Mouse (Mus musculus) heart, postnatal 25 days (tissue): ENCODE data around the gene Prkag1. TPM values are rescaled to one million over a fixed set of nuclear protein-coding genes. Genes with fewer than 3 reads are reported as not detected.

Experiments
- DNase-seq: peaks from one replicate; pipeline ENCODE4 v3.0.0; 2022; ENCODE audit warnings: low spot score
- intact Hi-C: fragments of 180-260 bp; cut with DNase I; formaldehyde crosslinking; loops from one replicate; pipeline ENCODE4 v1.15.1; 2025
- total RNA-seq, 2 experiments: library from RNA; stranded (reverse); gene quantifications; 2 replicates each; pipeline ENCODE4 v1.2.3; 2021

Gene Prkag1
- total RNA-seq, 2 experiments from 2014 or later, result 90.5 to 103 TPM

- DNase-seq, result no peak
- intact Hi-C loops, result no loop called here
Observed at GRCm38 (mm10) chr15:98778191-98778770, 53.0 kb downstream of the Prkag1 start.

GRCm38 (mm10) chr15:98777762-98778161, 53.6 kb downstream of the Prkag1 start, which contains the start of gene Wnt10b:
Gene Wnt10b, minus strand, starts transcription at chr15:98778150.
- DNase-seq, result no peak
- intact Hi-C loops, result no loop called here

- DNase-seq, result no peak
- intact Hi-C loops, result no loop called here
Observed at GRCm38 (mm10) chr15:98777005-98777616, 54.2 kb downstream of the Prkag1 start.

- DNase-seq, result no peak
- intact Hi-C loops, result no loop called here
Observed at GRCm38 (mm10) chr15:98776280-98777004, 54.9 kb downstream of the Prkag1 start.

GRCm38 (mm10) chr15:98775533-98775932, 55.8 kb downstream of the Prkag1 start:
- intact Hi-C loops, result no loop called here
- DNase-seq, result no peak

GRCm38 (mm10) chr15:98774096-98774495, 57.2 kb downstream of the Prkag1 start:
- DNase-seq, result no peak
- intact Hi-C loops, result no loop called here

GRCm38 (mm10) chr15:98772511-98773211, 58.7 kb downstream of the Prkag1 start:
- intact Hi-C loops, result no loop called here
- no peak for DNase-seq

- DNase-seq, result no peak
- intact Hi-C loops, result no loop called here
Observed at GRCm38 (mm10) chr15:98771813-98772425, 59.4 kb downstream of the Prkag1 start.

GRCm38 (mm10) chr15:98768259-98768658, 63.1 kb downstream of the Prkag1 start:
- intact Hi-C loops, result no loop called here
- no peak for DNase-seq

GRCm38 (mm10) chr15:98765929-98766328, 65.4 kb downstream of the Prkag1 start:
- intact Hi-C loops, result no loop called here
- no peak for DNase-seq

Other genes starting within 250 kb of the Prkag1 start
- 100 to 1,000 TPM; 188 to 238 TPM for gene Adcy6, start 221.4 kb downstream of the Prkag1 start, total RNA-seq
- gene Cacnb3, start 200.7 kb downstream of the Prkag1 start, total RNA-seq, result 1 to 10 TPM; 4.1 TPM
- gene Ddx23, start 168.6 kb downstream of the Prkag1 start, total RNA-seq, result 10 to 100 TPM; 43.5 to 52.8 TPM
- gene Rnd1, start 154.1 kb downstream of the Prkag1 start, total RNA-seq, result 1 to 10 TPM; 1.3 to 1.5 TPM
- under 1 TPM in 1 of 2 experiments, not detected in 1; 0.18 TPM for gene Ccdc65, start 123.3 kb downstream of the Prkag1 start, total RNA-seq
- 1 to 10 TPM; 4.7 to 7.2 TPM for gene Fkbp11, start 103.3 kb downstream of the Prkag1 start, total RNA-seq
- gene Arf3, start 68.3 kb downstream of the Prkag1 start, total RNA-seq, result 10 to 100 TPM; 18.5 to 20.8 TPM
- gene Wnt10b, start 53.4 kb downstream of the Prkag1 start, total RNA-seq, result under 1 TPM; 0.34 to 0.57 TPM
- not detected for gene Wnt1, start 41.7 kb downstream of the Prkag1 start, total RNA-seq
- gene Ddn, start 22.0 kb downstream of the Prkag1 start, total RNA-seq, result under 1 TPM; 0.21 to 0.59 TPM
- 10 to 100 TPM; 52.1 to 57.7 TPM for gene Kmt2d, start 39.7 kb upstream of the Prkag1 start, total RNA-seq
- gene Rhebl1, start 63.0 kb upstream of the Prkag1 start, total RNA-seq, result 1 to 10 TPM; 2.0 to 2.8 TPM
- 1 to 10 TPM; 1.8 TPM for gene Dhh, start 67.0 kb upstream of the Prkag1 start, total RNA-seq
- 10 to 100 TPM; 11.5 to 13.4 TPM for gene Lmbr1l, start 86.7 kb upstream of the Prkag1 start, total RNA-seq
- gene Tuba1b, start 103.0 kb upstream of the Prkag1 start, total RNA-seq, result 100 to 1,000 TPM; 163 to 175 TPM
- gene Gm49450, start 122.0 kb upstream of the Prkag1 start, total RNA-seq, result not detected
- gene Tuba1a, start 122.2 kb upstream of the Prkag1 start, total RNA-seq, result 100 to 1,000 TPM in 1 of 2 experiments, 10 to 100 TPM in 1; 99.4 to 105 TPM
- gene Tuba1c, start 198.4 kb upstream of the Prkag1 start, total RNA-seq, result 10 to 100 TPM; 33.5 to 33.7 TPM
- gene Prph, start 223.7 kb upstream of the Prkag1 start, total RNA-seq, result under 1 TPM; 0.14 to 0.42 TPM
- gene Troap, start 243.1 kb upstream of the Prkag1 start, total RNA-seq, result under 1 TPM; 0.13 to 0.67 TPM